Mouse (Mus musculus): ENCODE measurements at regions not wholly inside any gene's neighbourhood (a gene's known extent, or its start where the extent isn't known, plus 50 kb on each side); places are given as distances from the start of the nearest gene placed in this dataset.

DNA sequence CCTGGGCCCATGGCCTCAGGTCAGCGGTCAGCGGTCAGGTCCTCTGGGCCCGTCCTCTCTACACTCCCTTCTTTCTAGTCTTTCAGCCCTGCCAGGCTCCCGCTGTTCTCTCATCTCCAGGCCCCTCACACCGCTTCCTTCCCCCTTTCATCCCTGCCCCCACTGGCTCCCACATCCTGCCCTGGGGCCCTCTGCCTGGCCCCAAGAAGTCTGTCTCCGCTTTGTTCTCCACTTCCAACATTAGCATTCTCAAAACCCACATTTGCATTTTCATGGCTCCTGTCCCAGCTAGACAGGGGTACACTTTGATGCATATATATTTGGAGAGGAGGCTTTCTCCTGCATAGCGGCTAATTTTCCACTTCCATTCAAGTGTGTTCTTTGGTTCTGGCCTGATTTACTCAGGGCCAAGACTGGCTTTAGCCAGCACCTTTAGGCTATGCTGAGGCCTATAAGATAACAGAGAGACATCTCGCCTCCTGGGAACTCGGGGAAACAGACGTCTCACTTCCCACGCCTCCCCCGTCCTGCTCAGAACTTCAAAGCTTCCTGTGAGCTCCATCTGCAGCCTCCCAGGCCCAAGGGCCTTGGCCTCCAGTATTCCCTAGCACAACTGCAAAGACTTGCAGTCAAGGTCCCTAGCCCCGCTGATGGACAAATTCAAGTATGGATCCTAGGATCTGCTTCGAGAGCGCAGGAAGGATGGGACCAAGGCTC is 109.8 kb upstream of the Parp11 start:
- no peak for ATAC-seq (ENCODE audit: insufficient number of reproducible peaks, low FRiP score, low TSS enrichment)

DNA sequence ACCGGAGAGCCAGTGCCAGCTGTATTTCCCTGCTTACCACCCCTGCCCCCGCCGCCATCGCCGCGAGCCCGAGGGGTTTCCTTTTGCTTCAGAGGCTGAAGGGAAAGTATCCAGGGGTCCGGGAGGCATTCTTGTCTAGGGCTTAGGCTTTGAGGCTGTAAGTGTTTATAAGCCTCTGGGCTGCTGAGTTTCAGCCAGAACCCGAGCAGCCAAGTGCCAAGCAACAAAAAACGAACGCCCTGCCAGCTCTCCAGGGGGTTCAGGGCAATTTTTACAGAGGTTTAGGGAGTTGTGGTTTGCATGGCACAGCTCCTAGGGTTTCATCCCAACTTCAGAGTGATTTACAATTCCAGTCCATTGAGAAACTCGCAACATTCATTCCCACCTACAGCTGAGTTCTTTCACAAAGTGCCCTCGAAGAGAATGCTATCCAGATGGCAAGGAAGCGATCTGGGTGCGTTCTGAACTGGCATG is 109.2 kb upstream of the Parp11 start:
- no peak for ATAC-seq (ENCODE audit: insufficient number of reproducible peaks, low FRiP score, low TSS enrichment)

DNA sequence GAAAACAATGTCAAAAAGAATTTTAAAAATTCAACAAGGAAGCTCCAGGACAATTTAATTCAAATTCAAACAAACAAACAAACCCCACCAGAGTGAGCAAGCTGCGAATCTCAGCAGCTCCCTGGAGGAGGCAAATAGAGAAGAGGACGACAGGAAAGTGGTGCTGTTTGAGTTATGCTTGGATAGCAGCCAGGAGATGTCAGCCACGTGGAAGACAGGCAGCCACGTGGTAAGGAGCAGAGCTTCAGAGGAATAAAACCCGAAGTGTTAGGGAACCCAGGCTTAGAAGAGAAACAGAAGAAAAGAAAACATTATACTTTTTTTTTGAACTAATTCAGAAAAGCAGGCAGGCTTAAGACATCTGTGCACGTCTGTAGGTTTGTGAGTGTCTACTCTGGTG is 108.2 kb upstream of the Parp11 start:
- ATAC-seq (ENCODE audit: insufficient number of reproducible peaks, low FRiP score, low TSS enrichment), result no peak

DNA sequence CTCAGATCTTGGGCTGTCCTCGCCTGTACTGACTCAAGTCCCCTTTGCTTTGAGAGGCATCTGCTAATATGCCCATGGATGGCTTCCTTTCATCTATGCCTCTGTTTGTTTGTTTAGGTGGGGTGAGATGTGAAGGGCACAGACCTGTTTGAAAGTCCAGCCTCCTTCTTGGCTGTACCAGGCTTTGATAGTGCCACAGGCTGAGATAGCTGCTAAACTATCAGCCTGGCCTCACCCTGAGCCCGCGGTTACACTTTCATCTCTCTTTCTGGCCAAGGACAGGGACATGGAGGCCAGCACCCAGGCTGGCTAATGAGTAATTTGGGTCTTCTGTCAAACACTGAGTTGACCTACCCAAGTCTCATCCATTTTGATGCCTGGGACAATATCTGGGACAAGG is 105.0 kb upstream of the Parp11 start:
- ATAC-seq (ENCODE audit: insufficient number of reproducible peaks, low FRiP score, low TSS enrichment), result no peak

DNA sequence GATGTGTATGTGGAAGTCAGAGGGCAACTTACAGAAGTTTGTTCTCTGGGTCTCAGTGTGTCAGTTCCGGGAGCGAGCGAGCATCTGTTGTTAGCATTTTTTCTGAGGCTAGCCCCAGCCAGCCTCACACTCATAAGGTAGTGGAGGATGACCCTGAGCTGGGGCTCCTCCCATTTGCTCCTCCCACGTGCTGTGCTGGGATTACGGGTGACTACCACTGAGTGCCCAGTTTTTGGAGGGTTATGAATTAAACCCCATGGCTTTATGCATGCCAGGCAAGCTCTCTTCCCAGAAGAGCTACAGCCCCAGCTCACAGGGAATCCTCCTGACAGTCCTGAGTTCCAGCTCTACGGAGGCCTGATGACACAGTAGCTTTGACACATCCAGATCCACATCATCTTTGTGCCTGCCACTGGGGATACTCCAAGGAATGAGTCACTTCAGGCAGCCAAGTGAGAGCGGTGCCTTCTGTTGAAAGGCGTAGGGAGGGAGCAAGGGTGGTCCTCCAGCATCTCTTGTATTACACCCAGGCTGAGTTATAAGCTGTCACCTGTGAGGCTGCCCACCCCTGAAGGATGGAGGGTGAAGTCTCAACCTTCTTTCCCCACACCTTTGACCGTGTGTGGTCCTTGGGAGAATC is 97.8 kb upstream of the Parp11 start:
- no peak for ATAC-seq (ENCODE audit: insufficient number of reproducible peaks, low FRiP score, low TSS enrichment)

DNA sequence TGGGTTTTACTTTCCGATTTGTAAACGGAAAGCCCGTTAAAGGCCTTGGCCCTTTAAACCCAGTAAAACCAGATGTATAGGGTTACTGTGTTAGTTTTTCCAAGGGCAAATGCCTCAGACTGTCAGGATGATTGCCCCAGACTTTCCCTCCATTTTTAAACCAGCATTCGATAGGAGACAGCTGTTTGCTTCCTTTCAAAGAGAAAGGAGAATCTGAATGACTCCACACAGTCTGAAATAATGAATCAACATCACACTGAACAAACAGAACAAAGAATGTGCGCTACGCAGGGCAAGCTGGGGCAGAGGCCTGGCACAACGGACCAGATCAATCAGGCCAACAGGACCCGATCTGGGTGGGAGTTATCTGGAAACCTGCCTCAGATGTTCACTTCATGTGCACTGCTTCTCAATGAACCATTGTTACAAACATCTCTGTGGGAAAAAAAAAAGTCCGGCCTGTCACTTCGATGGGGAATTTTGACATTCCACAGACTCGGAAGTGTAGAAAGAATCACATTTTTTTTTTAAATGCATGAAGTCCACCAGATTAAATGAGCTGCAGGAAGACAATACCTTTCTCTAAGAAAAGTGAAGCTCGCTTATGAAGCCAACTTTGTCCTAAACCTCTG is 97.0 kb upstream of the Parp11 start:
- ATAC-seq (ENCODE audit: insufficient number of reproducible peaks, low FRiP score, low TSS enrichment), result no peak

DNA sequence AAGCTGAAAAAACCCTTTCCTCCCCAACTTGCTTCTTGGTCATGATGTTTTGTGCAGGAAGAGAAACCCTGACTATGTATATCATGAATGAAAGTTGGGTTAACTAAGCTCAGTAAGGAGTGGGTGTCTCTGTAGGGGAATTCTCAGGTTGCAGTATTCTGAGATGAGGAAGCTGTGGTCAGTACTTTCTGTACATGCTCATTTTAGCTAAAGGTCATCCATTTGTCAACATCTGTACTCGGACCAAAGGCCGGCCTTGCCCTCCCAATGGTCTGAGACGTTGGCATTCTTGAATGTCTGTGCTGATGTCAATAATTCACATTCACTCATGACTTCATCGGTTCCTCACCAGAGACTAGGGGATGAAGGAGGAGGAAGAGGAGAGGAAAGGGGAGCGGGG is 94.9 kb upstream of the Parp11 start:
- ATAC-seq (ENCODE audit: insufficient number of reproducible peaks, low FRiP score, low TSS enrichment), result no peak

DNA sequence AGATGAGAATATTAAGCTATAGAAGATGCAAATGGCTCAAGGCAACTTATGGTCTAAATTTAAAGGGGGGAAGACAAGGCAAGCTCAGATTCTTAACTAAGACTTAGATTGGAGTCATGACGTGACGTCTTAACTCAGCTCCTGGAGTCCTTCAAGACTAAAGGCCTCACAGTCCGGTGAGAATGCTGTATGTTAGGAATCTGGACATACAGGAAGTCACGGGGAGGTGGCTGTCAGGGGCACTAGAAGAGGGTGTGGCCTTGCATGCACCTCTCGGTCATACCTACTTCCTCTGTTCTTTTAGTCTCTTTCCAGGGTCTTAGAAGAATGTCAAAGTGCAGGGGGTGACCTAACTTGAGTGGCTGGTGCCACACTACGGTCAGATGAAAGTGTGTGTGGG is 91.5 kb upstream of the Parp11 start:
- no peak for ATAC-seq (ENCODE audit: insufficient number of reproducible peaks, low FRiP score, low TSS enrichment)

DNA sequence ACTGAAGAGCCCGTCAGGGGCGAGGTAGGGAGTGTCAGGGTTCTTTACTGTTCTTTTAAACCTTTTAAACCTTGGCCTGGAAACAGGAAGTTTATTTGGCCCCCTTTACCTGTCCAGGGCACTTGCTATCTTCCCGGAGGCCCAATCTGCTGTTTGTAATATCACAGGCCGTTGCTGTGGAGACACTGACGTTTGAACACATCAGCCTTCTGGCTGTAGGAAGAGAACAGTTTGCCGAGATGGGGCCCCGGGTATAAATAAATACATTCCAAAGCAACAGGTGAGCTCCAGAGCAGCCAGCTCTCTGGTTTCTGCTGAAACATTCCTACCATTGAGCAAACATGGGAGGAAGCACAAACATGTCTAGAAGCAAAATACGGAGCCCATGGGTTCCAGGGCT is 90.2 kb upstream of the Parp11 start:
- no peak for ATAC-seq (ENCODE audit: insufficient number of reproducible peaks, low FRiP score, low TSS enrichment)

DNA sequence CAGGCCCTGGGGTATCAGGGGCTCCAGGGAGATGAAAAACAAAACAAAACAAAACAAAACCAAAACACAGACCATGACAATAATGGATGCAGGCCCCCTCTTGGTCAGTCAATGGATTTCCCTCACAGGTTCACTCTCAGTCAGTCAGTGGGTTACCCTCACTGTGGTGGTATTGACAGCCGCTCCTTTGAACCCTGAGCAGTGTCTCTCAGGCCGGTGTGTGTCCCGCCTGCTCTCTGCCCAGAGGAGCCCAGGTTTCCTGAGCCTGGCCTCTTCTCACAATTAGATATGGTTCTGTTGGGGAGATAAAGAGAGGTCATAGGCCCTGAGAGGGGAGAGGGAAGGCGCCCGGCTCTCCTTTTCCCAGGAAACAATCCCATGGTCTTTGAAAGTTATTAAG is 87.8 kb upstream of the Parp11 start:
- ATAC-seq (ENCODE audit: insufficient number of reproducible peaks, low FRiP score, low TSS enrichment), result no peak

DNA sequence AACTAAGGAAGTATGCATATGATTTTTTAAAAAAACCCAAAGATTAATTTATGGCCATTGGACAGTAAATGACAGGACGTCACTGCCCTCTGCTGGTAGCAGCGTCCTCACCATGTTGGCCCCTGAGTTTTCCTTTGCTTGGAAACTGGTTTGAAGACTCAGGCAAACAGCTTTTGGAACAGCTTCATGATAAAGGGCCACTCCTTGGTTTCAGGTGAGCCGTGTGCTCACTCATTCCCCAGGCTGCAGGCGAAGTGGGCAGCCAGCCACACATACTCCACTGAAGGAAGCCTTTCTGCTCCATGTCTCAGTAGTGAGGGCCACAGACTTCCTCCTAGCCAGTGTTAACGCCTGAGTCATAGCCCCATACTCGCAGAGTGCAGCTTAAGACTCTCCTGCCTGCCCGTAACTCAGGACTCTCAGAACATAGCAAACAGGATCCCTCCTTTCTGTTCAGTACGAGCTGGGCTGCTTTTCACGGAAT is 87.2 kb upstream of the Parp11 start:
- no peak for ATAC-seq (ENCODE audit: insufficient number of reproducible peaks, low FRiP score, low TSS enrichment)

DNA sequence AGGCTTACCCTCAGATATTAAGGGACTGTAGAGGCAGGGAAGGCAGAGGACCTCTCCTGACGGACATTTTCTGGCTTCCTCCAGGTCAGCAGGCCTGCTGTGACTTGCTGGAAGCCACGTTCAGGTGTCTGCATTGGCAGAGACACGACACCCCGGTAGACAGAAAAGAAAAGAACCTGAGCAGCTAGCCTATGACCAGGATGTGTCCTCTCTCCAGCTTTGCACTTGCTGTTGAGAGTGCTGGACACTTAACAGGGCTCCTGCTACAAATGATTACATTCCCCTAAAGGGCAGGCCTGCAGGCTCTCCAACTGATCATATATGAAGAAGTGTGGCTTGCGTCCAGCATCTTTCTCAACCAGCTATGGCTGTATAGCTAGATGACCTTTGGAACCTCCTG is 84.5 kb upstream of the Parp11 start:
- no peak for ATAC-seq (ENCODE audit: insufficient number of reproducible peaks, low FRiP score, low TSS enrichment)

DNA sequence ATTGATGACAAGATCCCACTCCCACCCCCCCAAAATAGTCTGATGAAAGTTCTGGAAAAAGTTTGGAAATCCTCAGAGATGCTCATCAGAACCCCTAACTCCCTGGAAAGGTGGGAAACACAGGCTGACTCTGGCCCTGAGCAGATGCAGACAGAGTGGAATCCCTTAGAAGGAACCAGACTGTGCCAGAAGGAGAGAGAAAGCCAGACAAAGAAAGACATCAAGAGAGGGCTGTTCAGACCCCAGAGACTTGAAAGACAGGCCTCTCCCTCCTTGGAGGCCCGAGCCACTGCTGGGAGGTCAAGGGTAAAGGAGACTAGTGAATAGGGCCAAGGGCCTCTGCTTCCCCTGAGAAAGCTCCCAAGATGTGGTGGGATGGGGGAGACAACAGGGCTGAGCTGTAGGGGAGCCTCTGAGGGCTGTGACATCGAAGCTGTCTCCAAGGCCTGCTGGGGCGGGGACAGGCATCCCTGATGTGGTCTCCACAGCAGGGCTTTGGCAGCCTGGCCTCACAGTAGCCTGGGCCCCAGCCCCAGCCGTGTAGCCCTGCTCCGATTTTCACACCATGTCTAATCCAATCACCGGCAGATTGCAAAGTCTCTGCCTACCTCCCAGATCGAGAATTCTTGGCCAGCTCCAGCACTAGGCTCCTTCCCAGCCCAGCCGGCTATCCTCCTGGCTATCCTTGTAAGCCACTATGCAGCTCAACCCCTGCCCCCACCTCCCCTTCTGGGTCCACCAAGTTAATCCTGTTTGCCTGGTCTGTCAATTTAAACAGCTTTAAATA is 83.5 kb upstream of the Parp11 start:
- ATAC-seq (ENCODE audit: insufficient number of reproducible peaks, low FRiP score, low TSS enrichment), result no peak

DNA sequence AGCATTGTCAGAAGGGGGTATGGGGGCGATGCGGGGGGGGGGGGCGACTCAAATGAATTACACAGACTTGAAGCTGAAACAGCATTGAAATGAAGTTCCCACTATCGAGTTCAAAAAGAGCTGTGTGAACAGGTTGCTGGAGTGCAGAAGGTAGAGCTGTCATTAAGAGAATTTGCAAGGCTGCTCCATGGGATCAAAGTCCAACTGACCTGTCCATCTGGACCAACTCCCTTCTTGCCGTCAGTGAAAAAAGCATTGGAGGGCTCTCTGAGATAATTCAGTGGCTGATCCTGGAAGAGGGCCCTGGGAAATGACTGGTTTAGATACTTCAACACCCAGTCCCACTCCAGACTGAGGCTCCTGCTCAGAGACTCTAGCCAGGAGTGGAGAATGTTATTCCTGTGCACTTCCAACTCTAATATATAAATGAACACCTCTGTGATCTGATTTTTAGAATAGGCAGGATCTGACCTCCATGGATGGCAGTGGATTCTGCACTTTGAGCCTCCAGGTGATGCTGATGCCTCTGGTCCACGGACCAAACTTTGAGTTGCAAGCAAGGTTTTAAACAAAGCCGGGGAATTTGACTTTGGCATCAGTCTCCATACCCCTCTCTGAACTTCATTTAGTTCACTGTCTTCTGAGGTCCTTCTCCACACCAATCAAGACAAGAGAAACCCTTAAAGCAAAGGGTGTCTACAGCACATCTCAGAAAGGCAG is 82.6 kb upstream of the Parp11 start:
- no peak for ATAC-seq (ENCODE audit: insufficient number of reproducible peaks, low FRiP score, low TSS enrichment)

DNA sequence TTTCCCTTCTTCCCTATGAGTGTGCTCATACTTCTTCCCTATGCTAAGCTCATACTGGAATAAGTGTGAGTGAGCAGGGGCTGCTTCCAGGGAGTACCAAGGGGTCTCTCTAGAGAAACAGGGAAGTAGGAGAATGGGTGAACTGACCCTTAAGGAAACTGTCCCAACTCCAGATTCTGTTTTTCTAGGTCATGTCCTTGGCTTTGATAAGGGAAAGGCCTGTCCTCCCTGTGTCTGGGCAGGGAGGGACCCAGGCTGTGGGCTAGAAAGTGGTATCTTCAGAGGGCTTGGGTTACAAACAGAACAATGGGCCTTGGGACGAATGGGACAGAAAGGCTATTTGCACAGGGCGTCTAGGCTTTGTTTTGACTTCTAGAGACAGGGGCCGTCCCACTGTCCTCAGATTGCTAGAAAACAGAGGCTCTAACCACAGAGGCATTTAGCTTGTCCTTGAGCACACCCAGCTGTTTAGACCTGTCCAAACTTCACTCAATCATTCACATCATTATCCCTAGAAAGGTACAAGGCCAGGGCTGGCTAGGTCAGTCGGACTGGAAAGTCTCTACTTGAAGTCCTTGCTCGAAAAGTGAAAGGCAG is 82.0 kb upstream of the Parp11 start:
- ATAC-seq (ENCODE audit: insufficient number of reproducible peaks, low FRiP score, low TSS enrichment), result no peak

DNA sequence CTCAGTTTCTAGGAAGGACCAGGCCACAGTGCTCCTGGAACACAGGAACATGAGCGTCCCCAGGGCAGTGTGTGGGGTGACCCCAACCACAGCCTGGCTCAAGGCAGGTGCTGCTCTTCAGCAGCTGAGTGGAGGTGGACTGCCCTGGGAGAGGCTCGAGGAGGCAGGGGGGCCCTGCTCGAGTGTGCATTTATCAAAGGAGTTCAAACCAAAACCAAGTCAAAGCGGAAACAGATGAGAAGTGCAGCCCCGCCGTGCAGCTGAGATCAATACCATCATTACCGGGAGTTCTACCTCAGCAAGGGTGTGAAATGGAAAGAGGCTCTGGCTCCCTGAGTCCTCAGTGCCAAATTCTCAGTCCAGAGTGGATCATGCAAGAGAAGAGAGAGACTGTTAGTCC is 81.4 kb upstream of the Parp11 start:
- no peak for ATAC-seq (ENCODE audit: insufficient number of reproducible peaks, low FRiP score, low TSS enrichment)

DNA sequence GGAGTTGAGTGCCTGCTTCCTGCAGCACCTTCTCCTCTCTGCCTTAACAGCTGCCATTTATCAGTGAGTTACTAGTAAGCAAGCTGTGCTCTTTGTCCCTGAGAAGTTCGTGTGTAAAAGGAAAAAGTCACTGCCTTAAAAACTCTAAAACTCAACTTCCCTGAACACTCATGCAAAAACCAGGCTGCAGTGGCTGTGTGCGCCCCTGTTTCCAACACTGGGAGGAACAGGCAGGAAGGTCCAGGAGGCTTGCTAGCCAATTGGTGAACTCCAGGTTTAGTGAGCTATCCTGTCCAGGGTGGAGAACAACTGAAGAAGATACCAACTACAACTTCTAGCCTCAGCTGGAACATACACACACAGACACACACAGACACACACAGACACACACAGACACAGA is 81.0 kb upstream of the Parp11 start:
- ATAC-seq (ENCODE audit: insufficient number of reproducible peaks, low FRiP score, low TSS enrichment), result no peak

DNA sequence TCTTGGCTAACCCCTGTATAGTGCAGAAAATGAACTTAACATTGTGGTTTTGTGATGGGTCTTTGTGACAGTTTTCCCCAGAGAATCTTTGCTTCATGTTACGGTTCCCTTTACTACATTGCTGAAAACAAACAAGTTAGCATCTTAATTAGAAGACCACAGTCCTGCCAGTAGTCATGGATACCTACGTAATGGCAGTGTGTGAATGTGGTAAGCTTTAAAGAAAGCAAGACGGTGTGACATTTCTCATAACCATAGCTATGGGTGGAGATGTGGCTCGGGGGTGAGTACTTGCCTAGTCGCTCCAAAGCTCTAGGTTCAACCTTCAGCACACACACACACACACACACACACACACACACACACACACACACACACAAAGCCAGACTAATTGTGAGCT is 73.6 kb upstream of the Parp11 start:
- no peak for ATAC-seq (ENCODE audit: insufficient number of reproducible peaks, low FRiP score, low TSS enrichment)

DNA sequence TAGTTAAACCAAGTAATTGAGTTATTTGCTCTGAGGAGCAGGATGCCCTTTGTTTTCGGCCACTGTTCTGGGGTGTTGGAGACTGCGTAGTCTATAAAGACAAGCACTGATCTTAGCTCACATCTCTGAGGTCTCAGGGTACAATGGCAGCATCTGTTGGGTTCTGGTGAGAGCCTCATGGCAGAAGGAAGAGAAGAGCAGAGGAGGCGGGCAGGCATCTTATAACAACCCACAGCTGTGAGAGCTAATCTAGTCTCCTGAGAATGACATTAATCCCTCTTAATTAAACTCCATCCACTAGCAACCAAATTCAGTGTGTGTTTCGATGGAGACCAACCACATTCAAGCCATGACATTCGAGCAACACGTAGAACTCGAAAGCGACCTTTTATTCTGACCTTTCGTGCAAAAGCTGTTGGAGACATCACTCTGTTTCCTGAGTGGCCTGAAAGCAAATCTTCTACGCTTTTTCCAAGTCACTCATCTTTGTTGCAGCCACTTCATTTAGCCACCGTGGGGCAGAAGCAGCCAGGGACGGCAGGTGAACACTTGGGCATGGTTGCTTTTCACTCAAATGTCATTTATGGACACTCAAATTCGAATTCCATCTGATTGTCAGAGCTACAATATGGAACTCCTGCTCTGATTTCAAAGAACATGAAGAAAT is 72.7 kb upstream of the Parp11 start:
- ATAC-seq (ENCODE audit: insufficient number of reproducible peaks, low FRiP score, low TSS enrichment), result no peak

Measured in cerebellum, adult (tissue).